Mouse (Mus musculus) bone marrow macrophage, adult 2 months (primary cell): Measurements from ENCODE around the gene Rom1. TPM values are rescaled to one million over a fixed set of nuclear protein-coding genes. Genes with fewer than 3 reads are reported as not detected.

ENCODE experiments used
- H3K27ac ChIP-seq: 2 replicates; pipeline ENCODE4 v1.5.1; 2012; ENCODE audit warnings: low read depth, low read length; ENCODE audit not compliant: insufficient read depth
- H3K4me1 ChIP-seq: 2 replicates; pipeline ENCODE4 v1.6.1; 2012; ENCODE audit warnings: low read length; ENCODE audit not compliant: control insufficient read depth, insufficient read depth
- H3K4me3 ChIP-seq: 2 replicates; pipeline ENCODE4 v1.5.1; 2012; ENCODE audit warnings: mild to moderate bottlenecking, low read length, moderate library complexity; ENCODE audit not compliant: insufficient read depth
- CTCF ChIP-seq: IDR thresholded peaks from 2 replicates; pipeline ENCODE4 v1.5.1; 2012; ENCODE audit warnings: low read depth, mild to moderate bottlenecking, low read length, moderate library complexity
- POLR2A ChIP-seq: IDR thresholded peaks from 2 replicates; pipeline ENCODE4 v1.6.1; 2012; ENCODE audit warnings: mild to moderate bottlenecking, low read depth, low read length, borderline replicate concordance
- polyA plus RNA-seq: library from polyadenylated mRNA; stranded (reverse); fragments of >200 nt; gene quantifications from 2 replicates; pipeline ENCODE4 v1.2.4, GENCODE M21; 2012; ENCODE audit not compliant: missing spikeins, insufficient read depth, insufficient read length

Gene Rom1
- polyA plus RNA-seq, 1 experiment, result 3.6 TPM

DNA sequence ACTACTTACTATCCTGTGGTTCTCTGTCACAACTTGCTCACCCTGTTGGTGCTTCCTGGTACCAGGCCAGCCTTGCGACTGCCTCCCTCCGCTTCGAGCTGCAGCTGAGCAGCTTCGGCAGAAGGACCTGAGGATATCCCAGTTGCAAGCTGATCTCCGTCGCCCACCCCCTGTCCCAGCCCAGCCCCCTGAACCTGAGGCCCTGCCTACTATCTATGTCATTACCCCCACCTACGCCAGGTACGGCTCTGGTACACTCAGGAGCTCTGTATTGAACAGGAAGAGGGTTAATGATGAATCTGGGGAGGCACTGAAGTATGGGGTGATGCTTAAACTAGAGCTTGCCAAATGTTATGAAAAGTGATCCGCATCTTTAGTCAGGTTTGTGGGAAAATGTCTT is 7.4 kb downstream of the Rom1 start:
- H3K4me1 ChIP-seq, result peaks cover 15% of the 10 kb centered on the region
- no peak overlapping the region for H3K27ac ChIP-seq
- no peak for TF ChIP-seq CTCF
- no peak overlapping the region for H3K4me3 ChIP-seq

DNA sequence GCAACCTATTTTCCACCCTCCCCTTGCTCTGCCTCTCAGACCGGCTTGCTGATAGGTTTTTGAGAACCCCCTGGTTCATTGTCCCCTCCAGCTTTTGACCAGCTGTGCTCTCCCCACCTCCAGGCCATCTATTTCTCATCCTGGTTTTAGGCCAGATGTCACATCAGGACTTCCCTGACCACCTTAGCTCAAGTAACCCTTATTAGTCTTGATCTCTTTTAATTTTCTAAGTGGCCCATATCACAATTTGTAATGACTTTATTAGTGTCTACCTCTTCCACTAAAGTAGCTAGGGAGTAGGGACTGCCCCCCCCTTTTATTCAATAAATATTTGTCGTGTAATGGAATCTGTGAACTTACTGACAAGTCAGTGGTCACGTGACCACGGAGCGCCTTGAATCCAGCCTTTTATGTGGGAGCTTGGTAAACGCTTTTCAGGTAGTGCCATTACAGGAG is 8.3 kb downstream of the Rom1 start:
- Histone ChIP-seq H3K27ac (peak overlapping the region; percentile 68), H3K4me1 (peaks cover 15% of the 10 kb centered on the region), H3K4me3 (peak overlapping the region; percentile 67)
- TF ChIP-seq CTCF (no peak), POLR2A (no peak; the same call in 1 of the 2 replicates)

DNA sequence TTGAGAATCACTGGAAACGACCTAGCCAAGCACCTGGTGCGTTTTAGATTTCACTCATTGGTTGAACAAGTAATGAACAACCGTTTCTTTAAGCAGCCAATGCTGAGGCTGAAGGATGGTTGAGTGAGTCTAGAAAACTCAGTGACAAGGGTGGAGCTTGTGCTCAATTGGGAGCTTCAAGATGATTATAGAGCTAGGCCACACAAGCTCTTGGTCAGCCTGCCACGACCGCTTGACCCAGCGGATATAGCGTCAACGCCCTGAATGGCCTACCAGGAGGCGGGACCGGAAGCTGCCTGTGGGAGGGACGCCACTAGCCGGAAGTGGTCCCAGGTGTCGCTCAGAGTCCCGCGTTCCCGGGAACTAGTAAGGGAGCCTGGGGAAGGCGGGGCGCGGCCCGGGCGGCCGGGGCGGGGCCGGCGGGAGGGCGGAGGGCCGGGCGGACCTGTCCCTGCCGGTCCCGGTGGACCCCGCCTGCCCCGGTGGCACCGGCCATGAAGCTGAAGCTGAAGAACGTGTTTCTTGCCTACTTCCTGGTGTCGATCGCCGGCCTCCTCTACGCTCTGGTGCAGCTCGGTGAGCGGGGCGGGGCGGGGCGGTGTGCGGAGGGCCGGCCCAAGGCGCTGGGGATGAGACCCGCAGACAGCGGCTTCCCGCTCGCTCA is 9.0 kb downstream of the Rom1 start, which contains the start of gene B3gat3:
TSS of gene B3gat3 (plus strand) at position 302 of the 664 bp plus-strand sequence.
- TF ChIP-seq POLR2A (no peak), CTCF (no peak)
- Histone ChIP-seq H3K4me3 (peak within 1 kb of the TSS; percentile 67), H3K27ac (peak within 1 kb of the TSS; percentile 68)

DNA sequence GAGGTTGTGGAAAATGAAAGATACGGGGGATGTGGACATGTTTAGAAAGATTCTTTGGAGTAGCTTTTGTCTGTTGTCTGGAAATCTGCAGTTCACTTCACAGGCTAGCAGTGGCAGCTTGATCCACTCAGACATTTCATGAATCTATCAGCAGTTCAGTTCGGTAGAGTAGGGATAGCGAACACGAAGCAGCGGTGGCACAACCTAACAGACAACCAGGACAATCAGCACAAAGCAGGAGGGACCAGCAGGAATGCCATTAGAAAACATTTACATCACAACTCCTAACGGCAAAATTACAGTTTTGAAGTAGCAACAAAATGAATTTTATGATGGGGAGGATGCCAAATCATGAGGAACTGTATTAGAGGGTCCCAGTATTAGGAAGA is 9.5 kb downstream of the Rom1 start:
- peaks cover 15% of the 10 kb centered on the region for H3K4me1 ChIP-seq
- peak overlapping the region; percentile 36; the same call in 1 of the 2 replicates for H3K4me3 ChIP-seq
- TF ChIP-seq CTCF (no peak), POLR2A (no peak)
- peak overlapping the region; percentile 66; the same call in 1 of the 2 replicates for H3K27ac ChIP-seq

More for the DNA sequence above, 9.0 kb downstream of the Rom1 start, which contains the start of gene B3gat3:
- peaks cover 15% of the 10 kb centered on the region for H3K4me1 ChIP-seq

DNA sequence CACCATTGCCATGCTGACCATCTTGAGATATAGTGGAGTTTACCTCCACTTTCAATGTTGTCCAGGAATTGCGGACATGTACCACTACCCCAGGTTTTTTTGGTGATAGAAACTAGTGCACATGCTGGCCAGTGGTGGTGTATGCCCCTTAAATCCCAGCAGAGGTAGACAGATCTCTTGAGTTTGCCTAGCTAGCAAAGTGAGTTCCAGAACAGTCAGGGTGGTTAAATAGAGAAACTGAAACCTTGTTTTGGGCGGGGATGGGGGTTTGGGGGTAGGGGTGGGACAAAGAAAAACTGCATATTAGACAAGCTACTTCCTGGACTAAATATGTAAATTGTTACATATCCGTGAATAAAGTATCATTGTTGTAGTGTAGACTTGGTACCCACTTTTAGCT is 10.2 kb downstream of the Rom1 start:
- TF ChIP-seq POLR2A (no peak), CTCF (no peak)
- Histone ChIP-seq H3K4me1 (peaks cover 15% of the 10 kb centered on the region), H3K27ac (no peak overlapping the region), H3K4me3 (no peak overlapping the region)

DNA sequence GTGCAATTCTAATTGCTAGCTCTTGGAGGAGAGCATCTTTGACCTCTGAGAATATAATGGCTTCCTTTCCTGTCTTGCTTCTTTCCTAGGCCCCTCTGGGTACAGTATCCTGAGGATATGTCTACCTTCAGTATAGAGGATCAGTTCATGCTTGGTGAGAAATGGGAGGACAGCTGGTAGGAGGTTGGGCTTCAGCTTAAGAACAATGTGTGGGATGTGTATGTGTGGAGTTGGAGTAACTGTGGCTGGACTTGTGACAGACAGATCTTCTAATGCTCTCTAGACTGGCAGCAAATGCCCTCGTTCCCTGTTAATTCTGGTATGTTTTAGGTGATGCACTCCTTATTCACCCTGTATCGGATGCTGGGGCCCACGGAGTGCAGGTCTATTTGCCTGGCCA is 14.9 kb downstream of the Rom1 start:
- Histone ChIP-seq H3K4me3 (no peak overlapping the region), H3K4me1 (no peaks in the 10 kb centered on the region), H3K27ac (no peak overlapping the region)
- TF ChIP-seq POLR2A (no peak), CTCF (no peak)

DNA sequence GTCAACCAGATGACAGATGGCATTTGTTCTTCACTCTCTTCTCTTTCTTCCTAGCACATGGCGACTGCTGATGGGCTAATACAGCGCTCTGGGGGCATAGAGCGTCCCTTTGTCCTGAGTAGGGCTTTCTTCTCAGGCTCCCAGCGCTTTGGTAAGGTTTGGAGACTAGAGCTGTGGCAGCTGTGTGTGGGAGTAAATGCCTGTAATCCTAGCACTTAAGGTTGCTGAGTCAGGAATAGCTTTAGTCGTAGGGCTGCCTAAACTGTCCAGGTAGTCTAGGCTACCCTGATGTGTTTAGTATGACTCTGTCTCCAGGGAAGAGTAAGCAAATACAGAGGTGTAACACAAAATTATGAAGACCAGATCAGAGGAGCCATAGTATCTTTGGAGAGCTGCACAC is 17.3 kb downstream of the Rom1 start:
- no peak overlapping the region for H3K27ac ChIP-seq
- H3K4me1 ChIP-seq, result no peaks in the 10 kb centered on the region
- no peak for TF ChIP-seq CTCF
- no peak for TF ChIP-seq POLR2A
- no peak overlapping the region for H3K4me3 ChIP-seq

DNA sequence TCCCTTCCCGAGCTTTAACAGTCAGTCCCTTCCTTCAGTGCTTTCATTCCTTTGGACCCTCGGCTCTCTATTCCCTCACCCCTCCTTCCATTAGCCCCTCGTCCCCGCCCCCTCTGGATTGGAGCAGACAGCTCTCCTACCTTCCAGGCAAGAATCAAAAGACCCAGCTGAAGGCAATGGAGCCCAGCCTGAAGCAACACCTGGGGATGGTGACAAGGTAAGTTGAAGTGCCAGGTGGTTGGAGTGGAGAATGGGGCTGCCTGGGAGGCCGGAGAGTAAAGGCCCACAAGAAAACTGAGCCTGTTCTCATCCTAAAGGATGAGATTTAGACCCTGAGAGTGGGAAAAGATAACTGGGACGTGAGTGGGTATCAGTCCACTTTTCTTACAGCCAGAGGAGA is 20.6 kb downstream of the Rom1 start:
- no peak overlapping the region for H3K4me3 ChIP-seq
- H3K27ac ChIP-seq, result no peak overlapping the region
- no peak for TF ChIP-seq POLR2A
- no peak for TF ChIP-seq CTCF
- no peaks in the 10 kb centered on the region for H3K4me1 ChIP-seq

DNA sequence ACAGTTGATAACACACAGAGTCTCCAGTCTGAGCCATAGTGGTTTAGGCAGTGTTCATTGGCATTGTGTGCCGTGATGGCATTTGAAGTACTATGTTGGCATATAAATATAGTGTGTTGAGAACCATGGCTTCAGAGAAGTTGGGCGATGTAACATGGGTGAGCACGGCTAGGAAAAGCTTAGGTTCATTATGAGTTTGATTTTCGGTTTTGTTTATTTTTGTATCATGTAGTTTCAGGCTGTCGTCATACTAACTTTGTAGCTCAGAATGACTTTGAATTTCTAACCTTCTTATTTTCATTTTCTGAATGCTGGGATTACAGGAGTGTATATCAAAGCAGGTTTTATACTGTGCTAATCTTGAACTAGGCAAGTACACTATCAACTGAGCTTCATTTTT is 25.7 kb downstream of the Rom1 start:
- no peak overlapping the region for H3K27ac ChIP-seq

DNA sequence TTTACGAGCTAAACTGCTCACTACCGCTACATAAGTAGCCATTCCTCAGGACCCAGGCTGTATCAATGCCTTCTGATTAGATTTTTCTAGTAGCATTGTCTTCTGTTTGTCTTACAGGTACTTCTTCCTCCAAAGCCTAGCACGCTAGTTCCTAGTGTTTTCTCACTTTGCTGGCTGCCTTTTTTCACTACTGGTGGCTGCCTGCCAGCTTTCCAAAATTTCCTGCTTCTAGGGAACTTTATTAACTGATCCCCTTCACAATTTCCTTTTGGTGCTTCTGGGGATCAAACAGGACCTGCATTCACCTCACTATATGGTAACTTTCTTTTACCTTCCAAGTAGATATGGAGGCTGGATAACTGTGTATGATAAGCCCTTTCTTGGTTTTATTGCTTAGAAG is 30.1 kb downstream of the Rom1 start:
- H3K27ac ChIP-seq, result no peak overlapping the region
- peaks cover 5% of the 10 kb centered on the region for H3K4me1 ChIP-seq
- peak overlapping the region; percentile 74 for H3K4me3 ChIP-seq
- no peak for TF ChIP-seq CTCF
- no peak for TF ChIP-seq POLR2A

More for the DNA sequence above, 25.7 kb downstream of the Rom1 start:
- H3K4me3 ChIP-seq, result no peak overlapping the region
- TF ChIP-seq POLR2A (no peak), CTCF (no peak)
- H3K4me1 ChIP-seq, result peaks cover 5% of the 10 kb centered on the region
